Mouse (Mus musculus): ENCODE data around the gene Acap2. TPM values are rescaled to one million over a fixed set of nuclear protein-coding genes. Genes with fewer than 3 reads are reported as not detected.

The Acap2 gene
- polyA plus RNA-seq, 2 experiments: 24.8 to 24.9 TPM

DNA sequence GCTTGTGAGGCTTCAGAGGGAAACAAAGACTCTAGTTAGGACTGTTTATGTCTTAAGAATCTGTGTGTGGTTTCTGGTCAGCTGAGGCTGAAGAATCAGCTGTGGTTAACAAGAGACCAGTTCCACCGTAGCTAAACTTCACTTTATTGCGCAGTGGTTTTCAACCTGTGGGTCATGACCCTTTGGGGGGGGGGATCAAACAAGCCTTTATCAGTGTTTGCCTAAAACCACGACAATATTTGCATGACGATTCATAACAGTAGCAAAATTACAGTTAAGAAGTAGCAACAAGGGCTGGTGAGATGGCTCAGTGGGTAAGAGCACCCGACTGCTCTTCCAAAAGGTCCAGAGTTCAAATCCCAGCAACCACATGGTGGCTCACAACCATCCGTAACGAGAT is 4.7 kb upstream of the Acap2 start:
- Histone ChIP-seq H3K9ac (ENCODE audit: low read depth, low read length, severe bottlenecking) (no peak overlapping the region), H3K27ac (replicated peaks; ENCODE audit: low read depth, low read length) (no peak overlapping the region), H3K9me3 (ENCODE audit: control insufficient read depth, low read length) (no peaks in the 10 kb centered on the region), H3K4me1 (ENCODE audit: control insufficient read depth, insufficient read depth, low read length) (no peaks in the 10 kb centered on the region), H3K27me3 (ENCODE audit: control insufficient read depth, insufficient read depth, low read length) (no peaks in the 10 kb centered on the region), H3K4me2 (replicated peaks; ENCODE audit: low read depth, low read length, severe bottlenecking) (no peak overlapping the region), H3K36me3 (ENCODE audit: control insufficient read depth, insufficient read depth, low read length) (no peaks in the 10 kb centered on the region), H3K4me3 (replicated peaks; ENCODE audit: low read length) (no peak overlapping the region)
- ATAC-seq (ENCODE audit: low FRiP score, low read depth): no peak
- no peak for TF ChIP-seq POLR2A (IDR thresholded peaks at IDR 0.05; ENCODE audit: borderline replicate concordance, extremely low read depth, insufficient read depth, insufficient read length)
- 77% methylated on average over 5 of the region's 7 CpGs for WGBS
- no peak for DNase-seq (ENCODE audit: low spot score)

DNA sequence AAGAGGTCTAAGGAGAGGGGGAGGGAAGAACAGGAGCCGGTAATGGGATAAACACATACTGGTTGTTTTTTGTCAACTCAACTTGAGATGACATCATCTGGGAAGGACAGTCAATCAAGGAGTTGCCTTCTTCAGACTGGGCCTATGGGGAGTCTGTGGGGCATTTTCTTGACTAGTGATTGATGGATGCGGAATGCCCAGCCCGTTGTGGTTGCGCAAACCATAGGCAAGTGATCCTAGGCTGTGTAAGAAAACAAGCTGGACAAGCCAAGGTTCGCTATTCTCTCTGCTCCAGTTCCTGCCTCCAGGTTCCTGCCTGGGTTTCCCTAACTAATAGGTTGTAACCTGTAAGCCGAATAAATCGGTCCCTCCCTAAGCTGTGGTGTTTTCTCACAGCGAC is 4.1 kb upstream of the Acap2 start:
- ATAC-seq (ENCODE audit: low FRiP score, low read depth) (no peak), DNase-seq (ENCODE audit: low spot score) (no peak)
- WGBS: 87% methylated on average over 8 of the region's 8 CpGs
- no peak overlapping the region for H3K27ac ChIP-seq (replicated peaks; ENCODE audit: low read depth, low read length)
- TF ChIP-seq POLR2A (IDR thresholded peaks at IDR 0.05; ENCODE audit: borderline replicate concordance, extremely low read depth, insufficient read depth, insufficient read length): no peak
- H3K9ac ChIP-seq (ENCODE audit: low read depth, low read length, severe bottlenecking): no peak overlapping the region
- no peak overlapping the region for H3K4me3 ChIP-seq (replicated peaks; ENCODE audit: low read length)
- H3K4me1 ChIP-seq (ENCODE audit: control insufficient read depth, insufficient read depth, low read length): no peaks in the 10 kb centered on the region
- no peaks in the 10 kb centered on the region for H3K27me3 ChIP-seq (ENCODE audit: control insufficient read depth, insufficient read depth, low read length)
- H3K36me3 ChIP-seq (ENCODE audit: control insufficient read depth, insufficient read depth, low read length): no peaks in the 10 kb centered on the region
- no peaks in the 10 kb centered on the region for H3K9me3 ChIP-seq (ENCODE audit: control insufficient read depth, low read length)
- H3K4me2 ChIP-seq (replicated peaks; ENCODE audit: low read depth, low read length, severe bottlenecking): no peak overlapping the region

DNA sequence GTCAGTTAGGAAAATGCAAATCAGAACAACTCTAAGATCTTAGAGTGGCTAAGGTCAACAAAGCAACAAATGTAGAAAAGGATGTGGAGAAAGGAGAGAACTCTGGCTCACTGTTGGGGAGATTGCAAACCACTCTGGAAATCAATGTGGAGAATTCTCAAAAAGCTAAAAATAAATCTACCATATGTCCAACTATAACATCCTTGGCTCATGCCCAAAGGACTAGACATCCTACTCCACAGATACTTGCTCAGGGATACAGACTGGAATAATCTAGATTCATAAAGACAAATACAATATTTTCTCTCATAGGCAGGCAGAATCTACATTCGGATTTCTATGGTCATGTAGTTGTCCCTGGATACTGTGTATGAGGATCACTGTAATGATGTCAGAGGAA is 3.2 kb upstream of the Acap2 start:
- ATAC-seq (ENCODE audit: low FRiP score, low read depth): no peak
- no peak for TF ChIP-seq POLR2A (IDR thresholded peaks at IDR 0.05; ENCODE audit: borderline replicate concordance, extremely low read depth, insufficient read depth, insufficient read length)
- H3K27me3 ChIP-seq (ENCODE audit: control insufficient read depth, insufficient read depth, low read length): no peaks in the 10 kb centered on the region

DNA sequence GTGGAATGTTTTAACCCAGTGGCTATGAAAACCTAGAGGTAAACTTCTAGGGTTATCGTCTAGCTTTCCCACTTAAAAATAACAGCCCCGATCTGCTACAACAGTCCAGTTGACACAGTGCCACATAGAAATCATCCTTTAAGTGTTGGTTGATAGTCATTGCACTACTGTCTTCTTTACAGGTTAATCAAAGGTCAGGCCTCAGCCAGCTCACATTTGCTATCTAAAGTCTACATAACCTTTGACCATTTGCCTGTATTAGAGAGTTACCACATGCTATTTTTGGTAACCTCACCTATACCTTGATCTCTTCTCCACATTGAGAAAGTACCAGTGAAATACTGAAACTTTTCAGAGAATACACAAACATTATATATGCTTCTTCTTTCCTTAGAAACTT is 659 bp upstream of the Acap2 start:
- Histone ChIP-seq H3K27me3 (ENCODE audit: control insufficient read depth, insufficient read depth, low read length) (no peaks in the 10 kb centered on the region), H3K4me1 (ENCODE audit: control insufficient read depth, insufficient read depth, low read length) (peaks cover 7% of the 10 kb centered on the region), H3K4me2 (replicated peaks; ENCODE audit: low read depth, low read length, severe bottlenecking) (peak overlapping the region; percentile 77), H3K27ac (replicated peaks; ENCODE audit: low read depth, low read length) (peak overlapping the region; percentile 39; the same call in 1 of the 2 replicates), H3K9me3 (ENCODE audit: control insufficient read depth, low read length) (no peaks in the 10 kb centered on the region), H3K9ac (ENCODE audit: low read depth, low read length, severe bottlenecking) (no peak overlapping the region), H3K4me3 (replicated peaks; ENCODE audit: low read length) (peak overlapping the region; percentile 98; the same call in 1 of the 2 replicates), H3K36me3 (ENCODE audit: control insufficient read depth, insufficient read depth, low read length) (no peaks in the 10 kb centered on the region)
- no peak for TF ChIP-seq POLR2A (IDR thresholded peaks at IDR 0.05; ENCODE audit: borderline replicate concordance, extremely low read depth, insufficient read depth, insufficient read length)
- DNase-seq (ENCODE audit: low spot score) (no peak), ATAC-seq (ENCODE audit: low FRiP score, low read depth) (no peak)
- WGBS: 79% methylated on average over 2 of the region's 2 CpGs

More for the DNA sequence above, 3.2 kb upstream of the Acap2 start:
- H3K9ac ChIP-seq (ENCODE audit: low read depth, low read length, severe bottlenecking): no peak overlapping the region
- 0 out of 2 replicates have a peak, but pooled peaks cover 2% of the 10 kb centered on the region for H3K4me1 ChIP-seq (ENCODE audit: control insufficient read depth, insufficient read depth, low read length)
- H3K4me2 ChIP-seq (replicated peaks; ENCODE audit: low read depth, low read length, severe bottlenecking): no peak overlapping the region
- no peak overlapping the region for H3K4me3 ChIP-seq (replicated peaks; ENCODE audit: low read length)
- H3K36me3 ChIP-seq (ENCODE audit: control insufficient read depth, insufficient read depth, low read length): no peaks in the 10 kb centered on the region
- 71% methylated on average over 1 of the region's 1 CpGs for whole genome bisulfite sequencing
- no peak overlapping the region for H3K27ac ChIP-seq (replicated peaks; ENCODE audit: low read depth, low read length)
- DNase-seq (ENCODE audit: low spot score): no peak
- no peaks in the 10 kb centered on the region for H3K9me3 ChIP-seq (ENCODE audit: control insufficient read depth, low read length)

DNA sequence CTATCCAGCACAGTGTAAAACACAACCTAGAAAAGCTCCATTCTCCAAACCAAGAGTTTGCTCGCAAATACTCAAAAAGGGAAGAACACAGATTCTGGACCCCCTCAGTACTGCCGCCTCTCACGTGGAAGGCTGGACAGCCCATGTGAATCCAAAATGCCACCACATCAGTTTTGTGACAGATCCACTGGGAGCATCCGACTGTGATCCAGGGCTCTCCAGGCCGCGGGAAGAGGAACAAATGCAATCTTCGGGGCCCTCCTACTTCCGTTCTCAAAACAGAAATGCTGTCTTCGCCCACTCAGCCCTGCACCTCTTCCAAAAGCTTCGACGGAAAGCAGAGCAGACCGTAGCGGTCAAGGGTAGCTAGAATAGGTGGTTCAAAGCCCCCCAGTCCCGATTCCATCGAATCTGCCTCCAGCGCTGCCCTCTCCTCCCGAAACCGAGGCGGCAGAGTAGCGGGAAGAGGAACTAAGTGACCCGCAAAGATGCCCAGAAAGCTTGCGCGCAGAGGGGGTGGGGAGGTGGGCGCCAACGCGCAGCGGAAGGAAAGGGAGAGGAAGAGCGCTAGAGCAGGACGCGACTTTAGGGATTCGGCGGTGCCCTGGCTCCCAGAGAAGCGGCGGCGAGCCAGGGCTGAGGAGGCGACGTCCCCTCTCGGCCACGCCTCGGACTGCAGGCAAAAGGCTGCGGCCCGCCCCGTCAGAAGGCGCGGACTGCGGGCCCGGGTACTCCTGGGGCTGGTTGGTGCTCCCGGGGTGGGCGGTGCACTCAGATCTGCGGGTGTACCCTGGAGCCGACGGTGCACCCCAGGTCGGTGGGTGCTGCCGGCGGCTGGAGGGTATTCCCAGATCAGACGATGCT is 887 bp downstream of the Acap2 start:
- under 1% methylated on average over 52 of the region's 56 CpGs for WGBS
- TF ChIP-seq POLR2A (IDR thresholded peaks at IDR 0.05; ENCODE audit: borderline replicate concordance, extremely low read depth, insufficient read depth, insufficient read length): no peak
- H3K27me3 ChIP-seq (ENCODE audit: control insufficient read depth, insufficient read depth, low read length): no peaks in the 10 kb centered on the region
- DNase-seq (ENCODE audit: low spot score) (peak; percentile 52), ATAC-seq (ENCODE audit: low FRiP score, low read depth) (0 out of 2 replicates have a peak, but pooled peaks have one; percentile 11)
- H3K9ac ChIP-seq (ENCODE audit: low read depth, low read length, severe bottlenecking): peak overlapping the region; percentile 86
- H3K27ac ChIP-seq (replicated peaks; ENCODE audit: low read depth, low read length): peak overlapping the region; percentile 88
- no peaks in the 10 kb centered on the region for H3K36me3 ChIP-seq (ENCODE audit: control insufficient read depth, insufficient read depth, low read length)
- peaks cover 7% of the 10 kb centered on the region for H3K4me1 ChIP-seq (ENCODE audit: control insufficient read depth, insufficient read depth, low read length)
- peak overlapping the region; percentile 77 for H3K4me2 ChIP-seq (replicated peaks; ENCODE audit: low read depth, low read length, severe bottlenecking)
- no peaks in the 10 kb centered on the region for H3K9me3 ChIP-seq (ENCODE audit: control insufficient read depth, low read length)
- peak overlapping the region; percentile 98 for H3K4me3 ChIP-seq (replicated peaks; ENCODE audit: low read length)

Measured in limb, embryonic 14.5 days (tissue).